Mouse (Mus musculus): ENCODE results near the gene Nrl. TPM values are rescaled to one million over a fixed set of nuclear protein-coding genes. Genes with fewer than 3 reads are reported as not detected.

Nrl gene
- polyA plus RNA-seq (2015; fragmentation: Nextera tagmentation; extraction: Ambion mirVana) = 0.05 and 0.10 TPM in 2 replicates

- Histone ChIP-seq H3K27ac (no peak within 1 kb of the TSS), H3K9me3 (no peaks in the 10 kb centered on the region), H3K4me1 (replicated peaks) (peaks cover 5% of the 10 kb centered on the region), H3K4me3 (no peak within 1 kb of the TSS), H3K27me3 (peaks cover 43% of the 10 kb centered on the region), H3K4me2 (no peak within 1 kb of the TSS), H3K9ac (no peak within 1 kb of the TSS), H3K36me3 (no peaks in the 10 kb centered on the region)
- 55% methylated on average over 8 of the region's 8 CpGs for WGBS
- no peak for ATAC-seq (ENCODE audit: low FRiP score)
Observed at GRCm38 (mm10) chr14:55524785-55525184, at the start of gene Nrl. Nrl (minus strand) TSS chr14:55524981.

DNA sequence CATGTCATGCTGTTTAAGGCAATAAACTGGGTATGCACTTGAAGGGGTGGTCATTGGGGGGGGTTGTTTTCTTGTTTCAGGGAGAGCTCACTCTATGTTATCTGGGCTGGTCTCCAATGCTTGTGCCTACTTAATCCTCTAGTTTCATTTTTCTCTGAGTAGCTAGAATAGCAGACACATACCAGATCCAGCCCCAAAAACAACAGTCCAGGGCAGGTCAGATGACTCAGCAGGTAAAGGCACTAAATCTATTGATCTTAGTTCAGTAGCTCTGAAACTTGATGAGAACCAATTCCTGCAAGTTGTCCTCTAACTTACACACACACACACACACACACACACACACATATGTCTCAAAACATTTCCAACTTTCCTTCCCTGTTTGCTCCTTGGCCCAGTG, 47.0 kb upstream of the Nrl start:
- H3K4me3 ChIP-seq = no peak overlapping the region
- no peak overlapping the region for H3K9ac ChIP-seq
- no peaks in the 10 kb centered on the region for H3K27me3 ChIP-seq
- H3K4me2 ChIP-seq = no peak overlapping the region
- H3K4me1 ChIP-seq (replicated peaks) = 0 out of 2 replicates have a peak, but pooled peaks cover 3% of the 10 kb centered on the region
- no peak for ATAC-seq (ENCODE audit: low FRiP score)
- H3K9me3 ChIP-seq = no peaks in the 10 kb centered on the region
- H3K27ac ChIP-seq = no peak overlapping the region
- peaks cover 45% of the 10 kb centered on the region for H3K36me3 ChIP-seq

DNA sequence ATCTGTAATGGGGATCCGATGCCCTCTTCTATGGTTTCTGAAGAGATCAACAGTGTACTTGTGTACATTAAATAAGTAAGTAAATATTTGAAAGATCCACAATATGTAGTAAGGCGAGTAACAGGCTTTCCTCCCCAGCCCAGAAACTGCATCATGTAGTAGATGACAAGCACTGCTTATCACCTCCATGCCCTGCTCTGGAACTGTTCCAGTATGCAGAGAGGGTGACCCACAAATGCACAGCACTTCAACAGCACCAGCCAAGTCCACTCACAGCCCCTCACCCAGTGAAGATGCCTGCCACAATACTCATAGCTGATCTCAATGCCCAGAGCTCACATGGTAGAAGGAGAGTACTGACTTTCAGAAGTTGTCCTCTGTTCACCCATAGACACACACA, 45.8 kb upstream of the Nrl start:
- H3K27me3 ChIP-seq = no peaks in the 10 kb centered on the region
- H3K4me1 ChIP-seq (replicated peaks) = 0 out of 2 replicates have a peak, but pooled peaks cover 3% of the 10 kb centered on the region
- H3K36me3 ChIP-seq = peaks cover 56% of the 10 kb centered on the region
- H3K27ac ChIP-seq = no peak overlapping the region
- no peak overlapping the region for H3K9ac ChIP-seq
- WGBS = 91% methylated on average over 2 of the region's 2 CpGs
- H3K9me3 ChIP-seq = no peaks in the 10 kb centered on the region
- H3K4me2 ChIP-seq = no peak overlapping the region
- no peak overlapping the region for H3K4me3 ChIP-seq
- no peak for ATAC-seq (ENCODE audit: low FRiP score)

- Histone ChIP-seq H3K9ac (no peak overlapping the region), H3K4me1 (replicated peaks) (no peaks in the 10 kb centered on the region), H3K4me2 (no peak overlapping the region), H3K27me3 (no peaks in the 10 kb centered on the region), H3K36me3 (peaks cover 83% of the 10 kb centered on the region), H3K4me3 (no peak overlapping the region), H3K27ac (no peak overlapping the region), H3K9me3 (no peaks in the 10 kb centered on the region)
- no peak for ATAC-seq (ENCODE audit: low FRiP score)
- 90% methylated on average over 3 of the region's 3 CpGs for WGBS
Observed at GRCm38 (mm10) chr14:55567496-55567895, 42.7 kb upstream of the Nrl start.

GRCm38 (mm10) chr14:55565748-55566147, 41.0 kb upstream of the Nrl start:
- no peak overlapping the region for H3K4me2 ChIP-seq
- ATAC-seq (ENCODE audit: low FRiP score) = no peak
- peaks cover 78% of the 10 kb centered on the region for H3K36me3 ChIP-seq
- H3K9ac ChIP-seq = no peak overlapping the region
- WGBS = 90% methylated on average over 3 of the region's 3 CpGs
- no peak overlapping the region for H3K27ac ChIP-seq
- H3K9me3 ChIP-seq = no peaks in the 10 kb centered on the region
- no peaks in the 10 kb centered on the region for H3K27me3 ChIP-seq
- H3K4me3 ChIP-seq = no peak overlapping the region
- H3K4me1 ChIP-seq (replicated peaks) = peaks cover 15% of the 10 kb centered on the region

- Histone ChIP-seq H3K4me3 (no peak overlapping the region), H3K9me3 (no peaks in the 10 kb centered on the region), H3K4me2 (no peak overlapping the region), H3K27me3 (no peaks in the 10 kb centered on the region), H3K27ac (no peak overlapping the region), H3K4me1 (replicated peaks) (peaks cover 19% of the 10 kb centered on the region), H3K36me3 (peaks cover 53% of the 10 kb centered on the region), H3K9ac (0 out of 2 replicates have a peak overlapping the region, but pooled peaks have one; percentile 39)
- 90% methylated on average over 11 of the region's 11 CpGs for WGBS
- no peak for ATAC-seq (ENCODE audit: low FRiP score)
Observed at GRCm38 (mm10) chr14:55563249-55563648, 38.5 kb upstream of the Nrl start.

GRCm38 (mm10) chr14:55561860-55562259, 37.1 kb upstream of the Nrl start:
- ATAC-seq (ENCODE audit: low FRiP score) = no peak
- Histone ChIP-seq H3K4me3 (peak overlapping the region; percentile 64; the same call in 1 of the 2 replicates), H3K4me1 (replicated peaks) (peaks cover 19% of the 10 kb centered on the region), H3K27me3 (no peaks in the 10 kb centered on the region), H3K4me2 (peak overlapping the region; percentile 82), H3K36me3 (peaks cover 39% of the 10 kb centered on the region), H3K9ac (peak overlapping the region; percentile 36; the same call in 1 of the 2 replicates), H3K9me3 (no peaks in the 10 kb centered on the region), H3K27ac (no peak overlapping the region)
- 89% methylated on average over 10 of the region's 10 CpGs for WGBS

GRCm38 (mm10) chr14:55560202-55561073, 35.7 kb upstream of the Nrl start, which contains the start of gene A730061H03Rik:
A730061H03Rik (minus strand) TSS chr14:55560406.
- WGBS = under 1% methylated on average over 51 of the region's 51 CpGs
- Histone ChIP-seq H3K4me1 (replicated peaks) (peaks cover 19% of the 10 kb centered on the region), H3K9ac (peak within 1 kb of the TSS; percentile 87), H3K36me3 (peaks cover 25% of the 10 kb centered on the region), H3K9me3 (no peaks in the 10 kb centered on the region), H3K4me3 (peak within 1 kb of the TSS; percentile 64), H3K4me2 (peak within 1 kb of the TSS; percentile 82), H3K27me3 (no peaks in the 10 kb centered on the region), H3K27ac (peak within 1 kb of the TSS; percentile 99)
- peak; percentile 99 for ATAC-seq (ENCODE audit: low FRiP score)

DNA sequence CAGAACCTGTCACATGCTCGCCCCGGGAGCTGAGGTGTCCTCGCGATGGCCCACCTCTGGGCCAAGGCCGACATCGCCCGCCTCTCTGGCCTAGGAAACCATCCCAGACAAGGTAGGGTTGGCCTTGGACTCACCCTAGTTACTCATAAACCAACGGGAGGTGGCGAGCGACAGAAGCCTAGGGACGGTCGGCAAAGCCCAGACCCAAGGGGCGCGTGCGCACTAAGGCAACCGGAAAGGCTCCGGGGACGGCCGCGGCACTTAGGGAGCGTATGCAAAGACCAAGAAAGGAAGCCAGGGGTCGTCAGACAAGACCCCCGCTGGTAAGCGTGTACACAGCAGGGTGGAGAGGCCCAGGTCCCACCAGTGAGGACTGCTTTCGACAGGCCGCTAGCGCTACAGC, 35.0 kb upstream of the Nrl start, which contains the start of gene Dcaf11:
Gene Dcaf11 (plus strand): TSS at position 208 of the 403 bp plus-strand sequence.
- H3K27ac ChIP-seq = peak within 1 kb of the TSS; percentile 99
- H3K4me3 ChIP-seq = peak within 1 kb of the TSS; percentile 64
- WGBS = 0% methylated on average over 27 of the region's 27 CpGs
- H3K36me3 ChIP-seq = peaks cover 18% of the 10 kb centered on the region
- no peaks in the 10 kb centered on the region for H3K27me3 ChIP-seq
- H3K4me1 ChIP-seq (replicated peaks) = peaks cover 19% of the 10 kb centered on the region
- peak within 1 kb of the TSS; percentile 87 for H3K9ac ChIP-seq
- H3K9me3 ChIP-seq = no peaks in the 10 kb centered on the region
- H3K4me2 ChIP-seq = peak within 1 kb of the TSS; percentile 82
- peak; percentile 80 for ATAC-seq (ENCODE audit: low FRiP score)

DNA sequence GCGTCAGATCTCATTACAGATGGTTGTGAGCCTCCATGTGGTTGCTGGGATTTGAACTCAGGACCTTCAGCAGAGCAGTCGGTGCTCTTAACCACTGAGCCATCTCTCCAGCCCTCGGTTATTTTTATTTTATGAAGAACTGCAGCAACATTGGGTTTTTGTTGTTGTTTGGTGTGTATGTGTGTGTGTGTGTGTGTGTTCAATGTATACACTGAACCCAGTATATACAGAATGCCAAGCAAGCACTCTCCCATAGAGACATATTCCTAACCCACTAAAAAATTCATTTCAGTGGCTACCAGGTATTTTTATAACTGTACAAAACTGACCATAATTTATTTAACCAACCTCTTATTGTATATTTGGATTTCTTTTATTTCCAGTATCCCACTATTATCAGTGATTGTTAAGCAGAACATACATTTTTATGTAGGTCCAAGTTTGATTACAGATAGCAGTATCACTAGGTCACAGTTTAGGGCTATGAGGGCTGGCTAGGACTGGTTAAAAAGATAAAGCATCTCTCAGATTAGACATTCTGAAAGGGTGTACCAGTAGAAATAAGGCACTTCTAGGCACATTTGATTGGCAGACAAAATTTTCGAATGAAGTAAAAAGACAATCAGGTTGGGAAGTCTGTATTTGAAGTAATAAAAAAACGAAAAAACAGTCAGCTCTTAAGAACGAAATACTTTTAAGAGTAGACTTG, 34.1 kb upstream of the Nrl start:
- Histone ChIP-seq H3K4me1 (replicated peaks) (peaks cover 19% of the 10 kb centered on the region), H3K4me3 (peak overlapping the region; percentile 64), H3K9ac (peak overlapping the region; percentile 87; the same call in 1 of the 2 replicates), H3K9me3 (no peaks in the 10 kb centered on the region), H3K36me3 (peaks cover 9% of the 10 kb centered on the region), H3K27ac (no peak overlapping the region), H3K4me2 (peak overlapping the region; percentile 66), H3K27me3 (no peaks in the 10 kb centered on the region)
- 59% methylated on average over 6 of the region's 6 CpGs for WGBS
- no peak for ATAC-seq (ENCODE audit: low FRiP score)

DNA sequence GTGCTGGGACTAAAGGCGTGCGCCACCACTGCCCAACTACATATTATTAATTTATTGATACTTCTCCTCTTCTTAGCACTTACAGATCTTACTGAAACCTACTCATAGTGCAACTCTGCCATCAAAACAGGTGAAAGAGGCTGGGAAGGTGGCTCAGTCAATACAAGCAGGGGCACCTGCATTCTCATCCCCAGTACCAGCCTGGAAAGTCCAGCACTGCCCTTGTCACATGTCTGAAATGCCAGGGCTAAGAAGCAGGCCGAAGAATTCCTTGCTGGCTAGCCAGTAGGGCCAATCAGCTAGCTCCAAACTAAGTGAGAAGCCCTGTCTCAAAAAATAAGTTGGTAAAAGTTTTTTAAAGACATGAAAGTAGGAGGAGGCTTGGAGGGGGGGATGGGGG, 32.8 kb upstream of the Nrl start:
- Histone ChIP-seq H3K4me1 (replicated peaks) (peaks cover 19% of the 10 kb centered on the region), H3K9ac (no peak overlapping the region; the same call in 1 of the 2 replicates), H3K36me3 (no peaks in the 10 kb centered on the region), H3K9me3 (no peaks in the 10 kb centered on the region), H3K4me2 (no peak overlapping the region), H3K4me3 (no peak overlapping the region), H3K27me3 (no peaks in the 10 kb centered on the region), H3K27ac (no peak overlapping the region)
- ATAC-seq (ENCODE audit: low FRiP score) = no peak
- 93% methylated on average over 3 of the region's 3 CpGs for WGBS

DNA sequence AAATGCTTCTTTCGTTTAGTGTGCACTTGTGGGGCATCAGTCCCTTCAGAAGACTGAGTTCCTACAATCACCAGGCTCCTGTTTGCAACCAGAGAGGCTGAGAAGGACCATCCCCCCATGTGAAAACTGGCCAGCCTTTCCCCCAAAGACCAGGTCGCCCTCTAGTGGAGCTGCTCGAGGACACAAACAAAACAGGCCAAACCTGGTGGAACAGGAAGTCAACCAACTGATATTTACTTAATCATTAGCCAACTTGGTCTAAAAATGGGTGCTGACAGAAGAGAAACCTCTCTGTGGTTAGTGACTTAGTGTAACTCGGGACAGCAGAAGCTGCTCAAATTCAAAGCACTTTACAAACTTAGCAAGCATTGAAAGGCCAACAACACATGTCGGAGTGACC, 32.2 kb upstream of the Nrl start:
- no peaks in the 10 kb centered on the region for H3K9me3 ChIP-seq
- WGBS = 28% methylated on average over 5 of the region's 5 CpGs
- no peak for ATAC-seq (ENCODE audit: low FRiP score)

More for the DNA sequence above, 32.2 kb upstream of the Nrl start:
- H3K9ac ChIP-seq = no peak overlapping the region
- H3K4me3 ChIP-seq = no peak overlapping the region
- H3K27me3 ChIP-seq = no peaks in the 10 kb centered on the region
- no peak overlapping the region for H3K4me2 ChIP-seq
- H3K4me1 ChIP-seq (replicated peaks) = peaks cover 15% of the 10 kb centered on the region
- no peak overlapping the region for H3K27ac ChIP-seq
- no peaks in the 10 kb centered on the region for H3K36me3 ChIP-seq
